Mouse (Mus musculus): ENCODE data around the gene Gm20388. TPM values are rescaled to one million over a fixed set of nuclear protein-coding genes. Genes with fewer than 3 reads are reported as not detected.

The Gm20388 gene
- total and polyA plus RNA-seq, 2 experiments from 2014 or later: 17.3 TPM; not detected in 1

- H3K4me2 ChIP-seq (ENCODE audit: low read depth, low read length): no peak overlapping the region
- no peak overlapping the region for H3K27ac ChIP-seq (ENCODE audit: low read depth)
- no peaks in the 10 kb centered on the region for H3K36me3 ChIP-seq (replicated peaks; ENCODE audit: control insufficient read depth, insufficient read depth, low read length)
- H3K4me3 ChIP-seq (ENCODE audit: low read depth, low read length): no peak overlapping the region
- H3K9ac ChIP-seq (replicated peaks; ENCODE audit: low read depth, low read length): no peak overlapping the region
- no peaks in the 10 kb centered on the region for H3K4me1 ChIP-seq (ENCODE audit: control insufficient read depth, insufficient read depth)
- H3K27me3 ChIP-seq (ENCODE audit: control insufficient read depth, insufficient read depth, low read length): no peaks in the 10 kb centered on the region
- 81% methylated on average over 7 of the region's 7 CpGs for WGBS
- DNase-seq (ENCODE audit: low spot score) (no peak), ATAC-seq (ENCODE audit: insufficient read depth, low read depth) (no peak)
- TF ChIP-seq CTCF (IDR thresholded peaks at IDR 0.05; ENCODE audit: low read depth) (no peak), EP300 (IDR thresholded peaks at IDR 0.05; ENCODE audit: low read depth) (no peak)
- H3K9me3 ChIP-seq (replicated peaks; ENCODE audit: control insufficient read depth, low read length): no peaks in the 10 kb centered on the region
Observed at GRCm38 (mm10) chr8:122586171-122586570, 2675.5 kb downstream of the Gm20388 start.

DNA sequence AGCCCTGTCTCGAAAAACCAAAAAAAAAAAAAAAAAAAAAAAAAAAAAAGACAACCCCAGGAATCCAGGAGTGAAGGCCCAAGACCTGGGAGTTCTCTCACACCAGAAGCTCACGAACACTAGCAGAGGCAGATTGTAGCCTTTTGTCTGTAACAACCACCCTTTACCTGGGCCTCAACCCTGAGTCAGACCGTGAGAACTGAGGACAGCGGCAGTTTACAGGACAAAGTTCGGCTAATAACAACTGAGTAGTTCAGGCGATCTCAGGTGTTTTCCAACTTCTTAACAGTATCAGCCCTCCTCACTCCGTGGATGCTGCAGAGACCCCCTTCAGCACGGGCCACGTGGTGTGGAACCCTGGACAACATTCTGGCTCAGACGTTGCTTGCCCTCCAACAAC lies 2676.1 kb downstream of the Gm20388 start:
- 88% methylated on average over 10 of the region's 10 CpGs for WGBS
- H3K4me2 ChIP-seq (ENCODE audit: low read depth, low read length): no peak overlapping the region
- H3K4me1 ChIP-seq (ENCODE audit: control insufficient read depth, insufficient read depth): no peaks in the 10 kb centered on the region
- TF ChIP-seq CTCF (IDR thresholded peaks at IDR 0.05; ENCODE audit: low read depth) (no peak), EP300 (IDR thresholded peaks at IDR 0.05; ENCODE audit: low read depth) (no peak)
- no peaks in the 10 kb centered on the region for H3K9me3 ChIP-seq (replicated peaks; ENCODE audit: control insufficient read depth, low read length)
- no peaks in the 10 kb centered on the region for H3K27me3 ChIP-seq (ENCODE audit: control insufficient read depth, insufficient read depth, low read length)
- DNase-seq (ENCODE audit: low spot score) (no peak), ATAC-seq (ENCODE audit: insufficient read depth, low read depth) (no peak)
- no peaks in the 10 kb centered on the region for H3K36me3 ChIP-seq (replicated peaks; ENCODE audit: control insufficient read depth, insufficient read depth, low read length)
- no peak overlapping the region for H3K27ac ChIP-seq (ENCODE audit: low read depth)
- H3K4me3 ChIP-seq (ENCODE audit: low read depth, low read length): no peak overlapping the region
- no peak overlapping the region for H3K9ac ChIP-seq (replicated peaks; ENCODE audit: low read depth, low read length)

GRCm38 (mm10) chr8:122593240-122593639 lies 2682.6 kb downstream of the Gm20388 start:
- Histone ChIP-seq H3K4me3 (ENCODE audit: low read depth, low read length) (no peak overlapping the region), H3K9me3 (replicated peaks; ENCODE audit: control insufficient read depth, low read length) (no peaks in the 10 kb centered on the region), H3K9ac (replicated peaks; ENCODE audit: low read depth, low read length) (no peak overlapping the region), H3K4me1 (ENCODE audit: control insufficient read depth, insufficient read depth) (no peaks in the 10 kb centered on the region), H3K36me3 (replicated peaks; ENCODE audit: control insufficient read depth, insufficient read depth, low read length) (0 out of 2 replicates have a peak, but pooled peaks cover 11% of the 10 kb centered on the region), H3K27me3 (ENCODE audit: control insufficient read depth, insufficient read depth, low read length) (no peaks in the 10 kb centered on the region), H3K27ac (ENCODE audit: low read depth) (no peak overlapping the region), H3K4me2 (ENCODE audit: low read depth, low read length) (no peak overlapping the region)
- no peak for DNase-seq (ENCODE audit: low spot score)
- TF ChIP-seq EP300 (IDR thresholded peaks at IDR 0.05; ENCODE audit: low read depth) (no peak), CTCF (IDR thresholded peaks at IDR 0.05; ENCODE audit: low read depth) (no peak)
- WGBS: 63% methylated on average over 12 of the region's 12 CpGs
- no peak for ATAC-seq (ENCODE audit: insufficient read depth, low read depth)

GRCm38 (mm10) chr8:122593783-122594507 lies 2683.3 kb downstream of the Gm20388 start:
- H3K4me3 ChIP-seq (ENCODE audit: low read depth, low read length): no peak overlapping the region
- DNase-seq (ENCODE audit: low spot score) (no peak), ATAC-seq (ENCODE audit: insufficient read depth, low read depth) (no peak)
- no peaks in the 10 kb centered on the region for H3K9me3 ChIP-seq (replicated peaks; ENCODE audit: control insufficient read depth, low read length)
- H3K4me1 ChIP-seq (ENCODE audit: control insufficient read depth, insufficient read depth): no peaks in the 10 kb centered on the region
- 0 out of 2 replicates have a peak, but pooled peaks cover 16% of the 10 kb centered on the region for H3K36me3 ChIP-seq (replicated peaks; ENCODE audit: control insufficient read depth, insufficient read depth, low read length)
- H3K27me3 ChIP-seq (ENCODE audit: control insufficient read depth, insufficient read depth, low read length): no peaks in the 10 kb centered on the region
- H3K9ac ChIP-seq (replicated peaks; ENCODE audit: low read depth, low read length): no peak overlapping the region
- no peak overlapping the region for H3K4me2 ChIP-seq (ENCODE audit: low read depth, low read length)
- TF ChIP-seq EP300 (IDR thresholded peaks at IDR 0.05; ENCODE audit: low read depth): no peak
- no peak for TF ChIP-seq CTCF (IDR thresholded peaks at IDR 0.05; ENCODE audit: low read depth)
- H3K27ac ChIP-seq (ENCODE audit: low read depth): no peak overlapping the region
- WGBS: 75% methylated on average over 19 of the region's 19 CpGs

DNA sequence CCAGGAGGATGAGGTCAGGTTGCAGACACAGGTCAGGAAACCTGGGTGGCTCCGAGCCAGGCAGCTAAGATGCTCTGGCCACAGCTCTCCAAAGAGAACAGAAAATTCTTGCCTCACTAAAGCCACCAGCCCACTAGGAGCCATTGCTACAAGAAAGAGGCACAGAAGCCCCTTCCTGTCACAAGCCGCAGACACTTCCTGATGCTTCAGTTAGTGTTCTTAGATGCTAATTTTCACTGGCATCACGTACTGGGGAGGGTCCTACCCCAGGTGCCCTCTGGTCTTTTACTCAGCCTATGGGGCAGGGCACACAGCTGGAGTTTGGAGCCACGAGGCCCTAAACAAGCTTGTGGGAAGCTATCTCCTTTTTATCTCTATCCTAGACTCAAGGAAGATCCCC lies 2685.4 kb downstream of the Gm20388 start:
- 51% methylated on average over 4 of the region's 4 CpGs for WGBS

More for the DNA sequence above, 2685.4 kb downstream of the Gm20388 start:
- TF ChIP-seq EP300 (IDR thresholded peaks at IDR 0.05; ENCODE audit: low read depth): no peak
- no peak for TF ChIP-seq CTCF (IDR thresholded peaks at IDR 0.05; ENCODE audit: low read depth)
- ATAC-seq (ENCODE audit: insufficient read depth, low read depth) (no peak), DNase-seq (ENCODE audit: low spot score) (no peak)
- Histone ChIP-seq H3K27ac (ENCODE audit: low read depth) (no peak overlapping the region), H3K4me1 (ENCODE audit: control insufficient read depth, insufficient read depth) (no peaks in the 10 kb centered on the region), H3K4me2 (ENCODE audit: low read depth, low read length) (no peak overlapping the region), H3K9ac (replicated peaks; ENCODE audit: low read depth, low read length) (no peak overlapping the region), H3K27me3 (ENCODE audit: control insufficient read depth, insufficient read depth, low read length) (no peaks in the 10 kb centered on the region), H3K4me3 (ENCODE audit: low read depth, low read length) (no peak overlapping the region), H3K9me3 (replicated peaks; ENCODE audit: control insufficient read depth, low read length) (no peaks in the 10 kb centered on the region), H3K36me3 (replicated peaks; ENCODE audit: control insufficient read depth, insufficient read depth, low read length) (0 out of 2 replicates have a peak, but pooled peaks cover 17% of the 10 kb centered on the region)
